Mouse (Mus musculus) neural tube, embryonic 14.5 days (tissue): Measurements from ENCODE around the gene Kcnq5. TPM values are rescaled to one million over a fixed set of nuclear protein-coding genes. Genes with fewer than 3 reads are reported as not detected.
A peak's percentile ranks its signal among the peaks of the same experiment; 100 is the strongest.

Experiments
- ATAC-seq: fragments of 200-750 bp; cut with Nextera tagmentation; 2 replicates; pipeline ENCODE4 v1.8.0; 2017; ENCODE audit warnings: low read depth, mild to moderate bottlenecking, moderate TSS enrichment, moderate library complexity
- H3K27ac ChIP-seq: fragments of 300-500 bp; sonication (generic); 2 replicates; pipeline ENCODE4 v1.5.1; 2014; ENCODE audit warnings: low read depth, mild to moderate bottlenecking, control low read depth, low read length, moderate library complexity, mixed read lengths
- H3K27me3 ChIP-seq: fragments of 300-500 bp; sonication (generic); 2 replicates; pipeline ENCODE4 v1.6.1; 2014; ENCODE audit warnings: low read length; ENCODE audit not compliant: control insufficient read depth, insufficient read depth
- H3K36me3 ChIP-seq: fragments of 300-500 bp; sonication (generic); 2 replicates; pipeline ENCODE4 v1.6.1; 2014; ENCODE audit warnings: low read length, mixed read lengths; ENCODE audit not compliant: control insufficient read depth, insufficient read depth
- H3K4me1 ChIP-seq: fragments of 300-500 bp; sonication (generic); 2 replicates; pipeline ENCODE4 v1.6.1; 2014; ENCODE audit warnings: low read length; ENCODE audit not compliant: control insufficient read depth, insufficient read depth
- H3K4me2 ChIP-seq: fragments of 300-500 bp; sonication (generic); 2 replicates; pipeline ENCODE4 v1.6.1; 2014; ENCODE audit warnings: mild to moderate bottlenecking, low read depth, low read length, control low read depth
- H3K4me3 ChIP-seq: fragments of 300-500 bp; sonication (generic); 2 replicates; pipeline ENCODE4 v1.5.1; 2014; ENCODE audit warnings: low read depth, low read length, control low read depth, mixed read lengths
- H3K9ac ChIP-seq: fragments of 300-500 bp; sonication (generic); replicated peaks from 2 replicates; pipeline ENCODE4 v1.6.1; 2014; ENCODE audit warnings: low read depth, mild to moderate bottlenecking, control low read depth, low read length, mixed read lengths
- H3K9me3 ChIP-seq: fragments of 300-500 bp; sonication (generic); 2 replicates; pipeline ENCODE4 v1.6.1; 2016; ENCODE audit warnings: low read length; ENCODE audit not compliant: control insufficient read depth
- WGBS: fragments of 180-500 bp; shearing (Covaris S2); extraction: QIAGEN DNeasy Blood & Tissue Kit; methylation state at CpG from one replicate; pipeline ENCODE4 v1.1.7; 2014; 5-methylcytosine and 5-hydroxymethylcytosine counted together
- polyA plus RNA-seq: library from polyadenylated mRNA; unstranded; fragments of >200 nt; fragmentation: Nextera tagmentation; extraction: Ambion mirVana; gene quantifications from 2 replicates; pipeline ENCODE4 v1.2.1, GENCODE M21; 2014

Kcnq5 gene
- polyA plus RNA-seq, 1 experiment from 2014 or later: 2.6 TPM

DNA sequence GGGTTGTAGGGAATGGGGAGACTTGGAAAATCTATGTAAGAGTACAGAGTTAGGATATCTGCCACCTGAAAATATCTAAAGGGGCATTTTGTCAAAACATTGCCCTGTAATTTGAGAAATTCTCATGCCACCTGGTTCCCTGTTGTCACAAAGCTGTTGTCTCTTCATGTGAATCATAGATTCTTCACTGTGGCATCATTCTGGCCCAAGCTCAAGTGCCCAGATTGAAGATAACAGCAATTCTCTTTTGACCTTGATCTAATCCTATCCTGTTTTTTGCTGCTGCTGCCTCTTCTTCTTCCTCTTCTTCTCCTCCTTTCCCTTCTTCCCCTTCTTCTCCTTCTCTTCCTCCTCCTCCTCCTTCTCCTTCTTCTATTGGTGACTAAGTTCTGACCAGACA, 240.5 kb downstream of the Kcnq5 start:
- H3K9ac ChIP-seq: no peak overlapping the region
- H3K4me3 ChIP-seq: no peak overlapping the region
- no peak overlapping the region for H3K4me2 ChIP-seq
- no peaks in the 10 kb centered on the region for H3K36me3 ChIP-seq
- H3K27ac ChIP-seq: no peak overlapping the region
- ATAC-seq: no peak
- H3K9me3 ChIP-seq: no peaks in the 10 kb centered on the region
- no peaks in the 10 kb centered on the region for H3K27me3 ChIP-seq
- no peaks in the 10 kb centered on the region for H3K4me1 ChIP-seq

DNA sequence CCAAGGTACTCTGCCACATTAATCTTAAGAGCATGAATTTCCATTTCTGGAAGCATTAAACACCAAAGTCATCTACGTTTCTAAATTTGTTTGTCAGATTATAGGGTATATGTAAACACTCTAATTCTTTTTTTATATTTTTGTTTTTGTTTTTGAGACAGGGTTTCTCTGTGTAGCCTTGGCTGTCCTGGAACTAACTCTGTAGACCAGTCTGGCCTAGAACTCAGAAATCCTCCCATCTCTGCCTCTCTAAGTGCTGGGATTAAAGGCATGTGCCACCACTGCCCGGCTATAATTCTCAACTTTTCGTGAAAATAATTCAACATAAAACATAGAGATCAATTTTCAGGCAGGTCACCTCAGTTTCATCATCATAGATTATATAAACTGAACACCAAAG, 246.9 kb downstream of the Kcnq5 start:
- no peak overlapping the region for H3K4me3 ChIP-seq
- 83% methylated on average over 3 of the region's 3 CpGs for WGBS
- ATAC-seq: no peak

DNA sequence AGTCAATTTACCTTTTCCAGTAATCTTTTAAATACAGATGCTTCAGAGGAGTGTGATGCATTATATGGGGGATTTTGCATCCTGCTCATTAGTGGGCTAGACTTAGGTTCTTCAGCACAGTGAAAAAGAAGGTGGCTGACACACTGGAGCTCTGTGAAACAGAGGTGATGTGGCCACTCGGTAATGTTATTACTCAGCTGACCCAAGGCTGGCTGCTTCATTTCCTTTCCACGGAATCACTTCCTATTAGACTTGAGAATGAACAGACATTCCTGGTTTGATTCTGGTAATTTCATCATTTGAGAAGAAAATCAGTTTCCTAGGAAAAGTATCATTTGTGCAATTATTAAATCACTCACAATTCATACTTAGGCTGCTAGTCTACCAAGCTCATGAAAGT, 249.0 kb downstream of the Kcnq5 start:
- no peak for ATAC-seq
- H3K27ac ChIP-seq: no peak overlapping the region
- H3K9ac ChIP-seq: no peak overlapping the region
- no peaks in the 10 kb centered on the region for H3K27me3 ChIP-seq
- no peaks in the 10 kb centered on the region for H3K36me3 ChIP-seq
- H3K4me3 ChIP-seq: no peak overlapping the region
- H3K4me2 ChIP-seq: no peak overlapping the region
- H3K4me1 ChIP-seq: no peaks in the 10 kb centered on the region
- WGBS: 89% methylated on average over 2 of the region's 2 CpGs
- no peaks in the 10 kb centered on the region for H3K9me3 ChIP-seq

More for the DNA sequence above, 246.9 kb downstream of the Kcnq5 start:
- no peak overlapping the region for H3K4me2 ChIP-seq
- no peaks in the 10 kb centered on the region for H3K27me3 ChIP-seq
- no peak overlapping the region for H3K27ac ChIP-seq
- H3K9ac ChIP-seq: no peak overlapping the region
- H3K9me3 ChIP-seq: no peaks in the 10 kb centered on the region
- no peaks in the 10 kb centered on the region for H3K4me1 ChIP-seq
- no peaks in the 10 kb centered on the region for H3K36me3 ChIP-seq

DNA sequence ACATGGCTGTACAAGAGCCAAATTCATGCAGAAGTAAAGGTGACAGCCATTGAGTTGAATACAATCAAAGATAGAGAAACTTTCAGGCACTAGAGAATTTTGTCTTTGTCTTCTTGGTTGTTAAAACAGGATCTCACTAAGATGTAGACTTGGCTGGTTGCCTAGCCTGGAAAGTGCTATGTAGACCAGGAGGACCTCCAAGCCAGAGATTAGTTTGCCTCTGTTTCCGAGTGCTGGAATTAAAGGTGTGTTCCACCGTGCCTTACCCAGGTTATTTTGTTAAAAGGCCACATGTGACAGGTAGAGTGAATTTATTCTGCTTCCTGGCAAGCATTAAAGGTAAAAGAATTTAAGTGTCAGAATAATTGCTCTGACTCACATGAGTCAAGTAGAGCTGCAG, 271.3 kb downstream of the Kcnq5 start:
- Histone ChIP-seq H3K9me3 (no peaks in the 10 kb centered on the region), H3K27ac (no peak overlapping the region), H3K36me3 (no peaks in the 10 kb centered on the region), H3K27me3 (no peaks in the 10 kb centered on the region), H3K9ac (no peak overlapping the region), H3K4me1 (no peaks in the 10 kb centered on the region), H3K4me2 (no peak overlapping the region), H3K4me3 (no peak overlapping the region)
- no peak for ATAC-seq
- 80% methylated on average over 2 of the region's 2 CpGs for WGBS

DNA sequence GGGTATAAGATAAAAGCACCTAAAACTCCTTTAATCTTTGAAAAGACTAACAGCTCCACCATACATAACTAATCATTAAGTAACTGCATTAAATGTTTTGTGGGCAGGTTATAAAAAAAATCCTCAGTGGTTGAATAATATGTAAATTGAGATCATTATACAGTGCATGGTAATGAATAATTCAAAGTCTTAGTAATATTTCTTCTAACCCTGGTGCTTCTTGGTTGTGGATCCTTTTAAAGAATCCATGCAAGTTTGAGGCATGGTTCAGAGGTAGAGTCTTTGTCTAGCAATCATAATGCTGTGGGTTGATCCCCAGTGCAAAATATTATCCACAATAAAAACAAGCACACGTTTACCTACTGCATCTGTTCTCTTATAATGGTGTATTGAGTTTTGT, 272.8 kb downstream of the Kcnq5 start:
- Histone ChIP-seq H3K4me2 (no peak overlapping the region), H3K4me1 (no peaks in the 10 kb centered on the region), H3K36me3 (no peaks in the 10 kb centered on the region), H3K27ac (no peak overlapping the region), H3K9ac (no peak overlapping the region), H3K4me3 (no peak overlapping the region), H3K9me3 (no peaks in the 10 kb centered on the region), H3K27me3 (no peaks in the 10 kb centered on the region)
- no peak for ATAC-seq
- 63% methylated on average over 1 of the region's 1 CpGs for WGBS

DNA sequence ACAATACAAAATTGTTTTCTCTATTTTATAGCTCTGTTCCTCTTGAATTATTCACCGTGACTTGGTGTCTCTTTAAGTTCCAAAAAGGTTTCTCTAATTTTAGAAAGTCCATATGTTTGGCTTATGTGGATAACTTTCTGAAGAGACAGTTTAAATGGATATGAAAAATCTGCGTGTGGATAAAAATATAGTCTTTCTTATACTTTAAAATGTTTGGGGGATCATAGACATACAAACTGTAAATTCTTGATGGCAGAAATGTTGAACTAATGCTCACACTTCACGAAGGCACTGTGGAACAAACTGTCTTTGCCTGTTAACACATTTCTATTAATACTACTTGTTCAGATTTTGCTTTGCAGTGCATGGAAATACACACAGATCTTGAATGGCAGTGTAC, 277.3 kb downstream of the Kcnq5 start:
- 86% methylated on average over 3 of the region's 3 CpGs for WGBS
- H3K4me1 ChIP-seq: no peaks in the 10 kb centered on the region
- no peaks in the 10 kb centered on the region for H3K27me3 ChIP-seq
- H3K36me3 ChIP-seq: no peaks in the 10 kb centered on the region
- no peak overlapping the region for H3K4me2 ChIP-seq
- H3K27ac ChIP-seq: no peak overlapping the region
- no peak overlapping the region for H3K9ac ChIP-seq
- ATAC-seq: no peak
- no peak overlapping the region for H3K4me3 ChIP-seq
- no peaks in the 10 kb centered on the region for H3K9me3 ChIP-seq

DNA sequence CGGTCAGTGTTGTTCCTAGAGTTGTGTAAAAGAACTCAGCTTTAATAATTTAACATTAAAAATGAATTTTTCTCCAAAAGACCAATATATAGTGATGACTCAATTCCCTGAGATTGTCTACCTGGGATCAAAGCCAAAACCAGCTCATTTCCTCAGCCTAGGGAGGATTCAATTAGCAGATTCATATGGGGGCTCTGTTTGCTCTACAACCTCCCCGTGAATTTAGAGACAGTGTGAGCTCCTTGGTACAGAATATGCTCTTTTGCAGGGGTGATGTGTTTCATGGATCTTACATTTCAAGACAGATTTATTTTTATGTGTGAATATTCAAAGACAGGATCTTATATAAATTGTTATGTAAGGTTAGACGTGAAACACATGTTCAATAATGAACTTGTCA, 284.9 kb downstream of the Kcnq5 start:
- Histone ChIP-seq H3K27ac (no peak overlapping the region), H3K27me3 (no peaks in the 10 kb centered on the region), H3K36me3 (no peaks in the 10 kb centered on the region), H3K4me2 (no peak overlapping the region), H3K9ac (no peak overlapping the region), H3K4me1 (no peaks in the 10 kb centered on the region), H3K4me3 (no peak overlapping the region), H3K9me3 (no peaks in the 10 kb centered on the region)
- 80% methylated on average over 3 of the region's 3 CpGs for WGBS
- no peak for ATAC-seq

DNA sequence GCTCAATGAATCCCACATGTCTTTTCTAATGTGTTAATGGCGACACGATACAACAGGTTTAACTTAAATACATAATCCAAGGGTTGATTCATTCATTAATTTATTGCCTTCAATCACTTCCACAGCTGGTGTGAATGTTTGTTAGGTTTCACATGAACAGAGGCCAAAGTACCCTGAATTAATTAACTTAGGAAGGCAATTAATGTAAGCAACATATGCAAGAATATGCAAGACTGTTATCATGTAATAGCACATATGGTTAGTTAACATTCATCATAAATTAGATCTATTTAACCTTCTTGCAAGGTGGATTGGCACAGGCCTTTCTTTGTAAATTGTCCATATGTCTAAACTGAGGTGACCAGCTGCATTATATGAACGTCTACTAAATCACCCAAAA, 300.9 kb downstream of the Kcnq5 start:
- no peaks in the 10 kb centered on the region for H3K4me1 ChIP-seq
- no peaks in the 10 kb centered on the region for H3K36me3 ChIP-seq
- peak; percentile 51; the same call in 1 of the 2 replicates for ATAC-seq
- H3K4me2 ChIP-seq: no peak overlapping the region
- no peak overlapping the region for H3K4me3 ChIP-seq
- 59% methylated on average over 3 of the region's 3 CpGs for WGBS
- H3K27ac ChIP-seq: no peak overlapping the region
- no peak overlapping the region for H3K9ac ChIP-seq
- H3K9me3 ChIP-seq: no peaks in the 10 kb centered on the region
- H3K27me3 ChIP-seq: no peaks in the 10 kb centered on the region

DNA sequence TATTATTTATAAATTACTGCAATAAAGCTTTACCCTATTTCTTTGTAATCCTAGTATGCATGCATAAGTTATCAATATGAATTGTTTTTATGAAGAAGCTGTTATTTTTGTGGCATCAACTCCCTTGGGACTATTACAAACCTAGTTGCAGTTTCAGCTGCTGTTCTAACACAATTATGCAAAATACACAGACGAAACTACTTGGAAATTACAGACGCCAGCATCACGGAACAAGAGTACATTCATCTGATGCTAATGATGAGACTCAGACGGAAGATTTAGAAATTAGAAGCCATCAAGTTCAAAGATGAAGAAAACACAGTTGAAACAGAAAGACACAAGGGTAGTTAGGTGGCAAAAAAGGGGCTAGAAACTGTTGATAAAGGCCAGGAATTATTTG, 310.9 kb downstream of the Kcnq5 start:
- no peak overlapping the region for H3K27ac ChIP-seq
- H3K27me3 ChIP-seq: no peaks in the 10 kb centered on the region
- H3K36me3 ChIP-seq: no peaks in the 10 kb centered on the region
- no peak overlapping the region for H3K9ac ChIP-seq
- 43% methylated on average over 4 of the region's 4 CpGs for WGBS
- no peaks in the 10 kb centered on the region for H3K4me1 ChIP-seq
- no peak for ATAC-seq
- no peaks in the 10 kb centered on the region for H3K9me3 ChIP-seq
- H3K4me3 ChIP-seq: no peak overlapping the region
- no peak overlapping the region for H3K4me2 ChIP-seq

DNA sequence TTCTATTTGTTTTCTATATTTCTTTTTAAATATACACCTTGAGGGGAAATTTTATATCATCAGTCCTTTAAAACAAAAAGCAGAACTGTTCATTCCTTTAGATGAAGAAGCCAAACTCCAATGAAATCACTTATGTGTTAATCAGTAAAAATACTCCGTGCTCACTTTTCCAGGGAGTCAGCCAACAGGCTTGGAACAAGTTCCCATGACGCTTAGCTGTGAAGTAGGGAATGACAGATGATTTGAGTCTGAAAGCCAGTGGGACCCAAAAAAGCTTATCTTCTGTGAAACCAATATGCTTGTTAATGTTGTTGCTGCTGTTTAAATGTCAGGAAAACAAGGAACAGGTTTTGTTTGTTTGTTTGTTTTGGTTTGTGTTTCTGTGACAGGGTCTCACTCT, 326.3 kb downstream of the Kcnq5 start:
- no peak overlapping the region for H3K9ac ChIP-seq
- H3K4me2 ChIP-seq: no peak overlapping the region
- ATAC-seq: no peak
- no peaks in the 10 kb centered on the region for H3K36me3 ChIP-seq
- WGBS: 95% methylated on average over 2 of the region's 2 CpGs
- no peaks in the 10 kb centered on the region for H3K9me3 ChIP-seq
- H3K4me1 ChIP-seq: no peaks in the 10 kb centered on the region
- H3K27me3 ChIP-seq: no peaks in the 10 kb centered on the region
- H3K27ac ChIP-seq: no peak overlapping the region
- H3K4me3 ChIP-seq: no peak overlapping the region
